Mouse (Mus musculus): ENCODE measurements around the gene Olfr1333. TPM values are rescaled to one million over a fixed set of nuclear protein-coding genes. Genes with fewer than 3 reads are reported as not detected.

Olfr1333 gene
- total RNA-seq (2021), result not detected
- long read RNA-seq, experiment 1, result 0 reads
- long read RNA-seq, experiment 2, result 0 reads

- DNase-seq, result no peak
Measured at GRCm38 (mm10) chr4:118836179-118836578, at the start of gene Olfr1333. Gene Olfr1333 (minus strand): TSS chr4:118836279.

DNA sequence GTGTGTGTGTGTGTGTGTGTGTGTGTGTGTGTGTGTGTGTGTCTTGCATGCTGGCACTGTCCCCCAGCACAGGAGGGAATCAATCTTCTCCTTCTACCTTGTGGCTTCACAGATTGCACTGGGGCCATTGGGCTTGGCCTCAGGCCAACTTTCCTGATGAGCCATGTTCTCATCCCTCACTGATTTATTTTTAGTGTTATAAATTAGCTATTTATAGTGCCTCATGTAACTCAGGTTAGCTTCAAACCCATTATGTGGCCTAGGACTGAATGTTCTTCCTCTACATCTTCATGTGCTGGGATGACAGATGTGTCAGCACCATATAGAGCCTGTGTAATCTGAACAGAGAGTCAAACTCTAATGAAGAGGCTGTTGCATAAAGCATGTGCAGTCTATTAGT lies 31.5 kb upstream of the Olfr1333 start:
- peak; percentile 27 to 38 for DNase-seq

DNA sequence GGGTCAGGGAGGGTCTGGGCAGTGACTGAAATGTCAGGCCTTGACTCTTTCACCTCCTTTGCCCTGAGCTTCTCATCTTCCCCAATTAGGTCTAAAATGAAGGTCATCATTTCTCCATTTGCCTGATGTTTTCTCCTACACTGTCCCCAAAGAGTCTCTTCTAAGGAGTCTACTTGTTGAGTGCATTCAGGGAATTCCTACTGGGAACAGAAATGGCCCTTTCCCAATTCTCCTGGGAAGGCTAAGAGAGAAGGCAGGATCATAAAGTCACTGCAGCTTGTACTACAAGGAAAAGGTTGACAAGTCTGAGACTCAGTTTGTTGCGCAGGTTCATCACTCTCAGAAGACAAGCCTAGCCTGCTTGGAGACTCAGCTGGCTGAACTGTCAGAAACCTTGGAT lies 28.3 kb upstream of the Olfr1333 start, which contains the start of gene Olfr1331:
Gene Olfr1331 (plus strand): TSS at position 301 of the 400 bp plus-strand sequence.
- no peak for DNase-seq

GRCm38 (mm10) chr4:118862704-118863103 lies 26.6 kb upstream of the Olfr1333 start:
- DNase-seq, result peak; percentile 22 to 32

DNA sequence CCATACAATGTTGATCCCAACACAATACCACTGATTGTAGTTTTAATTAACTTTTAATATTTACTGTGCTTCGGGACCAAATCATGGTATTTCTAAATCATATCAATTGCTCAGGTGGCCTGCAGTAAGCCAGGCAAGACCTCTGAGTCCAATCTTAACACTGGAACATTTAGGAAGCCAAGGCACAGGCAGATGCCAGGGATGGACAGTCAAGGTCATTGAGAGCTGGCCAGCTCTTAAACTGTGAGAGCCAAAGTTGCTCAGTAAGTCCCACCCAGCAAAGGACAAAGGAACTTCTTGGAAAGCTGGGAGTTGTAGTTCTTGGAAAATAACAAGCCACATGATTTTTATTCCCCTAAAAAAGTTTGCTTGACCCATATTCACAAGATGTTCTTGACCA lies 25.7 kb upstream of the Olfr1333 start:
- DNase-seq, result peak; percentile 29 to 50

DNA sequence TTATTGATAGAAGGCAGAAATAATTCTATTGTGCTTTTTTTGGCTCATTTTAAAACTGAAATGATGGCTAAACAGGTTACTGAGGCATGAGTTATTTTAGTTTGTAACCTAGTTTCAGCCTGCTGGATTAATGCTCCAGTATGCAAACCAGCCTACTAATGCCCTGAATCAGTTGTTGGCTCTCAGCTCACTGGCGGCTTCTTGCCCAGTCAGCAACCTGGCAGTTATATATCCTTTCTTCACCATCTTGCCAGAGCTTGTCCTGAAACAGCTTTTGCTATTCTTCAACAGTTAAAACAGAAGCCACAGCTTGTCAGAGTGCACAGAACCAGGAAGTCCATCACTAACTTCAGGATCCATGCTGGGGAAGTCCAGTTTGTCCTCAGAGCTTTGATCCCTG lies 17.2 kb downstream of the Olfr1333 start:
- DNase-seq, result peak in 1 of 2 experiments; percentile 3

DNA sequence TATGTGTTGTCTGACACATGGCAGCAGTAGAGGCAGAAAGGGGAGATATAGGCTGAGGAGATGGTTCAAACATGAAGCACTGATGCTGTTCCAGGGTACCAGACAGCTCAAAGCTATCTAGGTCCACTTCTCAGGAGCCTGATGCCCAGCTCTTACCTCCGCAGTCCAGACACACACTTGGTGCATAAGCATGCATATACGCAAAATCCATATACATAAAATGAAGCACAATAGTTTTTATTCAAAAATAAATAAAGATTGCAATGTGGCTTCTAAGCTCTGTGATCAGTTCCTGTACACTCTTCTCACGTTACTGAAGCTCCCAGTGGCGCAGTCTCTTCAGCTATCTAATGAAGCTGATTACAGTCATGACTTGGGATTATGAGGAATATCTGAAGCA lies 26.2 kb downstream of the Olfr1333 start, which contains the start of gene Olfr1335:
Gene Olfr1335 (minus strand): TSS at position 101 of the 400 bp plus-strand sequence.
- DNase-seq, result no peak

GRCm38 (mm10) chr4:118792796-118793195 lies 43.3 kb downstream of the Olfr1333 start:
- peak; percentile 42 to 51 for DNase-seq

DNA sequence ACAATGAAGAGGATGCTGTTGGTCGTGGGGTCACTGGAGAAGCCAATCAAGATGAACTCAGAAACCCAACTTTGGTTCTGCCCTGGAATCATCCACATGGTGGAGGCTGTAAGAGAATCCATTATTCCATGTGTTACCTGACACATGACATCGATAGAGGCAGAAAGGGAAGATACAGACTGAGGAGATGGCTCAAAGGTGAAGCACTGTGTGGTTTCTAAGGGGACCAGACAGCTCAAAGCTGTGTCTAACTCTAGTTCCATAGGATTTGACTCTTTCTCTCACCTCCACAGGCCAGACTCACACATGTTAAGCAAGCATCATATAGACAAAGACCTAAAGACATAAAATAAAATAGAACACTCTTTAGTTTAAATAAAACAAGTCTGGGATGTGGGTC lies 53.6 kb downstream of the Olfr1333 start, which contains the start of gene Olfr1337:
Gene Olfr1337 (minus strand): TSS at position 101 of the 400 bp plus-strand sequence.
- no peak for DNase-seq

Other genes starting within 250 kb of the Olfr1333 start
- gene Cfap57, start 215.5 kb downstream of the Olfr1333 start, total RNA-seq (2021), result under 1 TPM in 1 of 2 experiments, not detected in 1; 0.15 TPM
- gene Ebna1bp2, start 215.5 kb downstream of the Olfr1333 start, total RNA-seq (2021), result 10 to 100 TPM; 37.0 to 39.2 TPM
- not detected for gene Olfr62, start 177.3 kb downstream of the Olfr1333 start, total RNA-seq (2021)
- not detected for gene Olfr1342, start 143.5 kb downstream of the Olfr1333 start, total RNA-seq (2021)
- not detected for gene Olfr1341, start 132.8 kb downstream of the Olfr1333 start, total RNA-seq (2021)
- not detected for gene Olfr1340, start 116.1 kb downstream of the Olfr1333 start, total RNA-seq (2021)
- gene Olfr1339, start 104.1 kb downstream of the Olfr1333 start, total RNA-seq (2021), result not detected
- not detected for gene Olfr1338, start 77.5 kb downstream of the Olfr1333 start, total RNA-seq (2021)
- gene Olfr1337, start 53.7 kb downstream of the Olfr1333 start, total RNA-seq (2021), result not detected
- gene Olfr1335, start 26.3 kb downstream of the Olfr1333 start, total RNA-seq (2021), result not detected
- not detected for gene Olfr1331, start 28.4 kb upstream of the Olfr1333 start, total RNA-seq (2021)
- gene Olfr1330, start 52.3 kb upstream of the Olfr1333 start, total RNA-seq (2021), result not detected
- not detected for gene Olfr1329, start 81.2 kb upstream of the Olfr1333 start, total RNA-seq (2021)
- gene Olfr1328, start 102.3 kb upstream of the Olfr1333 start, total RNA-seq (2021), result not detected
- under 1 TPM; 0.10 to 0.62 TPM for gene Lao1, start 125.3 kb upstream of the Olfr1333 start, total RNA-seq (2021)

All from heart, adult 18-20 months (tissue).